Mouse (Mus musculus): ENCODE results near the gene Itgal.
"Not testable (repeated sequence)": the region's sequence is repeated elsewhere in the genome, so short reads cannot be mapped to it uniquely, and the experiment has no call there.

The Itgal gene

DNA sequence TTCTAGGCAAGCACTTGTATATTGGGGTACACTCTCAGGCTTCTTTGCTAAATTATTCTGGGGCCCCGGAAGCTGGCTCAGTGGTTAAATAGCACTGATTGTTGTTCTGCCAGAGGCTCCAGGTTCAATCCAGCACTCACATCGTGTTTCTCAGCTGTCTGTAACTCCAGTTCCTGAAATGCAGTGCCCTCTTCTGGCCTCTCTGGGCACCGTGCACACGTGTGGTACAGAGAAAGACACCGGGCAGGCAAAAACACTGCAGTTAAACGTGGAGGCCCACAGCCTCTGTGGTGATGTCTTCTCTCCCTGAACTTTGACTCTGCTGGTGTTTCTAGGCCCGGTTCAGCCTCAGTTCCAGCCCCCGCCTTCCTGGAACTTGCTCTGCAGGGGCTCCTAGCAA is 17.7 kb upstream of the Itgal start:
- DNase-seq (ENCODE audit: low spot score in 2 of 2) = peak; percentile 58 to 68

- DNase-seq (ENCODE audit: low spot score in 2 of 2) = no peak
Measured at GRCm38 (mm10) chr7:127280092-127280491, 16.0 kb upstream of the Itgal start.

DNA sequence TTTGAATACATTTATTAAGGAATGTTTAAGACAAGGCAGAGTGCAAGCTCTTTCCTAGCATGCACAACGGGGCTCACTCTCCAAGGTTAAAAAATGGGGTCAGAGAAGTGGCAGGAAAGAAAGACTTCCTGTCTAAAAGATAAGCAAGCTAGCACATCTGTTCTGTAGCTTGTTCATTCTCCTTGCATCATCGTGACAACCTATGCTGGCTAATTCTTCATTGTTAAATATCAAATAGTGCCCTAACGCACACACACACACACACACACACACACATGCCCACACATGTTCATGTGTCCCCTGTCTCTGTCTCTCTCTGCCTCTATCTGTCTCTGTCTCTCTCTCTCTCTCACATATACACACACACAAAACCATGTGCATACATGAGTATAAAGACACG is 14.9 kb upstream of the Itgal start:
- DNase-seq (ENCODE audit: low spot score in 2 of 2) = no peak

GRCm38 (mm10) chr7:127282190-127282589 is 13.9 kb upstream of the Itgal start:
- DNase-seq (ENCODE audit: low spot score in 2 of 2) = no peak

DNA sequence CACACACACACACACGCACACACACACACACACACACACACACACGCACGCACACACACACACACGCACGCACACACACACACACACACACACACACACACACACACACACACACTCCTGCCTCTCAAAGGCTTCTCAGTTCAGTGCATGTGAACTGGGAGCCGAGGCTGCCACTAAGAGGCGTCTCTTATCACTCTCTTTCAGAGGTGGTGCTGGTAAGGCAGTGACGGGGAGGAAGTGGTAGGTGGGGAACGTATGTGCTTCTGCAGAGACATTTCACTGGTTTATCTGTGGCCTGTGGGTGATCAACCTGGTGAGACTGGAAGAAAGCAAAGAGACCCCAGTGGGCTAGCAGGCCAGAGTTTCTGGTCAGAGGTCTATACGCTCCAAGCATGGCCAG is 10.9 kb upstream of the Itgal start:
- DNase-seq (ENCODE audit: low spot score in 2 of 2) = peak; percentile 51 to 53

- peak in 1 of 2 experiments; percentile 31 for DNase-seq (ENCODE audit: low spot score in 2 of 2)
Measured at GRCm38 (mm10) chr7:127287940-127288339, 8.1 kb upstream of the Itgal start.

GRCm38 (mm10) chr7:127289306-127289705 is 6.8 kb upstream of the Itgal start:
- no peak for DNase-seq (ENCODE audit: low spot score in 2 of 2)

DNA sequence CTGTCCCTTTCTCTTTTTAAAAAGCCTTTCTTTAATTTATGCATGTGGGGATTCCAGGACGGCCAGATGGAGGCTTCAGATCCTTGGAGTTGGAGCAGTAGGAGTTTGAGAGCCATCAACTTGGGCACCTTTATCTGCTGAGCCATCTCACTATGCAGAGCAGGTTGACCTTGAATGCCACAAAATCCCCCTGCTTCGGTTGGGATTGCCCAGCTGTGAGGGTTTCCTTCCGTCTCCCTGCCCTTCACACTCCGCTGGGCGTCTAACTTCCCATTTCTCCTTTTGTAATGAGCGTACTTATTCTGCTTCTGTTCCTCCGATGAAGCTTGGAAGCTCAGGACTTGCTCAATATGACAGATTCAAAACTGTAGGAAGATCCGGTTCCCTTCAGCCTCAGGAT is 5.9 kb upstream of the Itgal start:
- DNase-seq (ENCODE audit: low spot score in 2 of 2) = peak; percentile 41 to 54

DNA sequence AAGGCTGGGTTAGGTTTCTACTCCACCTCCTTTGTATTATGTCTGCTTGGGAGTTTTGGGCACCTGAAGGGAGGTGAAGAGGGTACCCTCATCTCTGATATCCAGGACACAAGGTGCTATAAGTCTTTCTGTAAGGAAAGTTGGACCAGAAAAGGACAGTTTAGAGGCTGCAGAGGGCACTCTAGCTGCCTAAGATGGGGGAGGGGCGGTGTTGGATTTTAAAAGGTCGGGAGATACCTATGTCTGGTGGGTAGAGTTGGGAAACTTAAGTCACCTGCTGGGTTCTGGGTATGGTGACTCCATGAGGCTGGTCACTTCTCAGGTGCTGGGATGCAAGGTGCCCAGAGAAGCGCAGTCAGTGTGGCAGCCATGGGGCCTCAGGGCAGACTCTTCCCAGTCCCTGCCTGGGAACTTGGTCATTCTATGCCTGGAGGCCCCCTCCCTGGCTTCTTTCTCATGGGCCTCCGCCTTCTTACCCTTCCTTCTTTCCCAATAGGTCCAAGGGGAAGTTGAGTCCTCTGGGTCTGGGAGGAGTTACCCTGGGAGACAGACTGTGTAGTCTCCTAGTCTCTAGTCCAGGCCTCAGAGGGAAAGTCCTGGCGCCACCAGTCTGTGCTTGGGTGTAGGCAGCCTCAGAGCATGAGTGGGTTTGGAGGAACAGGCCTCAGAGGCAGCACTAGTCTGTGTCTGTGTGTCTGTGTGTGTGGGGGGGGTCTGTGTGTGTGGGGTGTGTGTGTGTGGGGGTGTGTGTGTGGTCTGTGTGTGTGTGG is 911 bp downstream of the Itgal start:
- DNase-seq (ENCODE audit: low spot score in 2 of 2) = peak in 1 of 2 experiments; percentile 22

DNA sequence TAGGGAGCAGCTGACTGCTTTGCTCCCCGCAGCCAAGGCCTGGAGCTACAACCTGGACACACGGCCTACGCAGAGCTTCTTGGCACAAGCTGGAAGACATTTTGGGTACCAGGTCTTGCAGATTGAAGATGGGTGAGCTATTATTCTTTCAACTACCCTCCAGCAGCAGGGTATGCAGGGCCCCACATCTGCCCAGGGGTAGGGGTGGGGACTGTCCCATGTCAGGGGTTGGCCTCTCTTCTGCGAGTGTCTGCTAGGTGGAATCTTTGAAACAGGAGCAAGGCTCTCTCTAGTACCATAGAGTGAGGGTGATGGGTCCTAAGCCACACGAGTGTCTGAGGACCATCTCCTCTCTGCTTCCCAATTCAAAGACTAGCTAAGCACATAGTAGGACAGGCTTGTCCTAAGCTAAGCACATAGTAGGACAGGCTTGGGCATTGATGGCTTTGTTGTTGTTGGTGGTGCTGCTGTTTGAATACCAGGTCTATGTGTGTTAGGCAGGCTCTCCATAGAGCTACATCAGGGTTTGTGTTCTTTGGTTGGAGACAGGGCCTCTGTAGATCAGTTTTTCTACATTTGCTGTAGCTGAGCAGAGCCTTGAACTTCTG is 1.6 kb downstream of the Itgal start:
- no peak for DNase-seq (ENCODE audit: low spot score in 2 of 2)

GRCm38 (mm10) chr7:127308431-127308830 is 12.4 kb downstream of the Itgal start:
- DNase-seq (ENCODE audit: low spot score in 2 of 2) = no peak

DNA sequence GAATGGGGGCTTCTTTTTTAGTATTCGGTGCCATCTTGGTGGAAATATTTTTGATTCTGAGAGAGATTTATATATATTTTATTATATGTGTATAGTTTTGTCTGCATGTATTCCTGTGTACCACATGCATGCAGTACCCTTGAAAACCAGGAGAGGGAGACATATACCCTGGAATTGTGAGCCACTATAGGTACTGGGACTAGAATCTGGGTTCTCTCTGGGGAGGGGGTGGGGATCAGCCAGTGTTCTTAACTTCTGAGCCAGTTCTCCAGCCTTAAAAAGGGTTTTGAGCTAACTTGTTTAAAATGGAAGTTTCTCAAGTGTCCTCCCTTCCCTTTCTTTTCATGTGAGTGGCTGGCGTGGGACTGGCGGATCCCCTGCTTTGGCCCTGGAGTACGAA is 12.8 kb downstream of the Itgal start:
- DNase-seq (ENCODE audit: low spot score in 2 of 2) = peak in 1 of 2 experiments; percentile 54

DNA sequence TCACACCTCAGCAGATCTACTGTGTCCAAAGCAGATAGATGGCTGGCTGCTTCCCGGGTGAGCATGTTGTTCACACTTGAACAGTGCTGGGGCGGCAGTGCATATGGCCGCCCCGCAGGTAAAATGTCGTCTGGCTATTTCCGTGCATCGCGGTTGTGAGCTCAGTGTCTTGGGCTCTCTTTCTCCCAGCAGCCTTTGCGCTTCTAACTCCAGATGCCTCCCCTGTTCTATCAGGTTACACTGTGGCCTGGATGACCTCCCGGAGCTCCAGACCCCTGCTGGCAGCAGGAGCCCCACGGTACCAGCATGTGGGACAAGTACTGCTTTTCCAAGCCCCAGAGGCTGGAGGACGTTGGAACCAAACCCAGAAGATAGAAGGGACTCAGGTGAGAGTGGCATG is 13.9 kb downstream of the Itgal start:
- no peak for DNase-seq (ENCODE audit: low spot score in 2 of 2)

DNA sequence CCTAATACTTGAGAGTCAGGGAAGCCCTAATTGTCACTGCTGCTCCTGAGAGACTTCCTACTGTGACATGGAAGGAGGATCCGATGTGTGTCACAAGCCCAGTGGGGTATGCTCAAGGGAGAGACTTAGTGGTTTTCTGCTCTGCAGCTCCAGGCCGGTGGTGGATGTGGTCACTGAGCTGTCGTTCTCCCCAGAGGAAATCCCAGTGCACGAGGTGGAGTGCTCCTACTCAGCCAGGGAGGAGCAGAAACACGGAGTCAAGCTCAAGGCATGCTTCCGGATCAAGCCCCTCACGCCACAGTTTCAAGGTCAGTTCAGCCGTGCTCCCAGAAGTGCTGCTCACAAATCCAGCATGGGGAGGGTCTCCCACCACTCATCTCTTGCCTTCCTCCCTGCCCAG is 17.9 kb downstream of the Itgal start:
- DNase-seq (ENCODE audit: low spot score in 2 of 2) = no peak

GRCm38 (mm10) chr7:127321106-127321505 is 25.0 kb downstream of the Itgal start:
- no peak for DNase-seq (ENCODE audit: low spot score in 2 of 2)

GRCm38 (mm10) chr7:127322085-127322484 is 26.0 kb downstream of the Itgal start:
- no peak for DNase-seq (ENCODE audit: low spot score in 2 of 2)

GRCm38 (mm10) chr7:127324944-127325343 is 28.9 kb downstream of the Itgal start:
- no peak for DNase-seq (ENCODE audit: low spot score in 2 of 2)

DNA sequence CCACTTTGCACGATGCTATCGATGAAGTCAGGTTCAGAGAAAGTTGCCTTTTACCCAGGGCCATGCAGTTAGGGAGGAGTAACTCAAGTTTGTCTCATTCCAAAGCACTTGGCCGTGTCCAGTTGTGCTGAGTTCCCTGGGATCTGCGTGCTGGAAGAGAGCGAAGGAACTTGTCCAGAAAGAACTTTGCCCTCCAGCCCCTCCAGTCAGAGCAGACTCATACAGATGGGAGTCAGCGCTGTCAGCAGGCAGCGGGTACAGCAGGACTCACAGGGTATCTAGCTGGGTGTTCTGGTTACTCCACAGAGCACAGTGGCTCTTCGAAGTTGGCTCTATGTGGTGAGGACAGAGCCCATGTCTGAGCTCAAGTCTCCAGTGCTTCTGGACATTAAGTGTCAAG is 29.5 kb downstream of the Itgal start:
- DNase-seq (ENCODE audit: low spot score in 2 of 2) = no peak

DNA sequence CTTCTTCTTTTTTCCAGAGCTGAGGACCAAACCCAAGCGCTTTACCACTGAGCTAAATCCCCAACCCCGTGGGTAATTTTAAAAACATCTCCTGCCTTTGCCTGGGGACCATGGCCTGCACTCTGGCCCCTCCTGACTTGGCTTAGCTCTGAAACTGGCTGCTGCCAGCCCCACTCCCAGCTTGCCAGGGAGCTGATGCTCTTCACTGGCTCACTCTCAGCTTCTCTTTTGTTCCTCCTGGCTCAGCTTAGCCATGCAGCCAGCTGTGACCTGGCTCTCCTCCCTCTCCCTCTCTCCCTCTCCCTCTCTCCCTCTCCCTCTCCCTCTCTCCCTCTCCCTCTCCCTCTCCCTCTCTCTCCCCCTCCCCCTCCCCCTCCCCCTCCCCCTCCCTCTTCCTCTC is 30.6 kb downstream of the Itgal start:
- no peak for DNase-seq (ENCODE audit: low spot score in 2 of 2)

DNA sequence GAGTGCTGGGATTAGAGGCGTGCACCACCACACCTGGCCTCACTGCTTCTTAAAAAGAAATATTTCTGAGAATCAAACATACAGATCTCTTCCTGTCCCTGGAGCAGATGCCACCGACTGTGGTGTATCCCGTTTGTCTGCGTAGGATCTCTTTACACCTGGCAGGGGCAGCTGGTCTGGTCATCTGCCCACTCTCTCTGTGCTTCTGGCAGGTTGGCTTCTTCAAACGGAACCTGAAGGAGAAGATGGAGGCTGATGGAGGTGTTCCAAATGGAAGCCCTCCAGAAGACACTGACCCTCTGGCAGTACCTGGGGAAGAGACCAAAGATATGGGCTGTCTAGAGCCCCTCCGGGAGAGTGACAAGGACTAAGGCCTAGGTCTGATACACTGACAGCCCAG is 37.2 kb downstream of the Itgal start:
- no peak for DNase-seq (ENCODE audit: low spot score in 2 of 2)

GRCm38 (mm10) chr7:127335604-127336003 is 39.5 kb downstream of the Itgal start:
- DNase-seq (ENCODE audit: low spot score in 2 of 2) = no peak

GRCm38 (mm10) chr7:127337636-127338035 is 41.6 kb downstream of the Itgal start:
- DNase-seq (ENCODE audit: low spot score in 2 of 2) = no peak

- no peak for DNase-seq (ENCODE audit: low spot score in 2 of 2)
Measured at GRCm38 (mm10) chr7:127341356-127341755, 45.3 kb downstream of the Itgal start.

- DNase-seq (ENCODE audit: low spot score in 2 of 2) = not testable (repeated sequence)
Measured at GRCm38 (mm10) chr7:127341861-127342260, 45.8 kb downstream of the Itgal start.
